Mouse (Mus musculus): ENCODE data around the gene Tnk2. TPM values are rescaled to one million over a fixed set of nuclear protein-coding genes. Genes with fewer than 3 reads are reported as not detected.

Tnk2 gene
- polyA plus RNA-seq, 1 experiment from 2014 or later: 12.5 TPM

Other genes starting within 250 kb of the Tnk2 start
- gene Tm4sf19, start 243.4 kb upstream of the Tnk2 start, polyA plus RNA-seq (2016; fragmentation: Nextera tagmentation; extraction: Ambion mirVana): not detected in 2 replicates
- 29.5 and 29.9 TPM in 2 replicates for gene Tctex1d2, start 224.2 kb upstream of the Tnk2 start, polyA plus RNA-seq (2016; fragmentation: Nextera tagmentation; extraction: Ambion mirVana)
- gene Pcyt1a, start 213.0 kb upstream of the Tnk2 start, polyA plus RNA-seq (2016; fragmentation: Nextera tagmentation; extraction: Ambion mirVana): 41.1 and 42.2 TPM in 2 replicates
- 0.22 and 0.27 TPM in 2 replicates for gene Slc51a, start 156.0 kb upstream of the Tnk2 start, polyA plus RNA-seq (2016; fragmentation: Nextera tagmentation; extraction: Ambion mirVana)
- not detected in 2 replicates for gene Zdhhc19, start 147.6 kb upstream of the Tnk2 start, polyA plus RNA-seq (2016; fragmentation: Nextera tagmentation; extraction: Ambion mirVana)
- 48.6 and 48.8 TPM in 2 replicates for gene Tfrc, start 35.0 kb upstream of the Tnk2 start, polyA plus RNA-seq (2016; fragmentation: Nextera tagmentation; extraction: Ambion mirVana)
- 0.10 TPM in 1 of 2 replicates, not detected in the other for gene Muc4, start 92.0 kb downstream of the Tnk2 start, polyA plus RNA-seq (2016; fragmentation: Nextera tagmentation; extraction: Ambion mirVana)
- not detected in 2 replicates for gene Muc20, start 153.6 kb downstream of the Tnk2 start, polyA plus RNA-seq (2016; fragmentation: Nextera tagmentation; extraction: Ambion mirVana)
- gene Smbd1, start 166.6 kb downstream of the Tnk2 start, polyA plus RNA-seq (2016; fragmentation: Nextera tagmentation; extraction: Ambion mirVana): not detected in 2 replicates
- gene Fyttd1, start 233.6 kb downstream of the Tnk2 start, polyA plus RNA-seq (2016; fragmentation: Nextera tagmentation; extraction: Ambion mirVana): 112 and 115 TPM in 2 replicates
- gene Rubcn, start 233.9 kb downstream of the Tnk2 start, polyA plus RNA-seq (2016; fragmentation: Nextera tagmentation; extraction: Ambion mirVana): 25.3 and 28.0 TPM in 2 replicates